Mouse (Mus musculus): ENCODE results near the gene Rbm38.
A peak's percentile ranks its signal among the peaks of the same experiment; 100 is the strongest.

Gene Rbm38

DNA sequence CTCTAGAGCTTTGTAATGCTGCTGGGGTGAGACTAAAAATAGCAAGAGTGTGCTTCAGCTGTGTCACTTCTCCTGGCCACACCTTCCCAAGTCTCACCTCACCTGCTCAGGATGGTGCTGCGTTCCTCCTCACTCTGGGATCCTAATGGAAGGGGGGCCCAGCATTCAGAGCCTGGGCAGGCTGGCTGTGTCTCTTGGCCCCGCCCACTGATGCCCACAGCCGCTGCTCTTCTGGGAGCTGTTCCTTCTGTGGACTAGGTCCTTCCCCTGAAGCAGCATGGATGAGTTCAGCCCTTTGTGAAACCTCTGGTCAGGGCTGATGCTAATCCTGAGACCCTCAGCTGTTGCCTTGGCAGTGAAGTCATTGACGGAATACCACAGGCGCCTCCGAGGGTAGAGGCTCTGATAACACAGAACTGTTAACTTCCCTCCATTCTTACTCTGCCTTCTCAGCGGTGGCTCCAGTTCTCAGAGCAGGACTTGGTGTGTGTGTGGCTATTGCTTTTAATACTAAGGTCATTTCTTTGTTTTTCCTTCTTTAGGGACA lies 5.5 kb upstream of the Rbm38 start:
- DNase-seq (ENCODE audit: low spot score), result no peak

DNA sequence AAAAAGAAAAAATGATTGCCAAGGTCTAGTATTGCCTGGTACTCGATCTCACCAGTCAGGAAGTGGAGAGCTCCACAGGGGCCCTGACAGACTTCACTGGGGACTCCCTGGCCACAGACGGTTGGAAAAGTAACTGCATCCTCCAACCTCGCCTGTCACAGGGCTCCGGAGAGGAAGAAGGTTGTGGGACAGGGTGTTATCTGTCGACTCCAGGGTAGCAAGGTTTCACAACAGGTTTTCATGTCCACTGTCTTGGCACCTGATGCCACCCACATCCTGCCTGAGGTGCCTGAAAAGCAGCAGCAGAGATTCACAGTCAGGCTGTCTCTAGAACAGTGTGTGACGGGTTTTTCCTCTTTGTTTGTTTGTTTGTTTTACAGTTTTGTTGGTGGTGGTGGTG lies 2.4 kb upstream of the Rbm38 start:
- DNase-seq (ENCODE audit: low spot score), result no peak

DNA sequence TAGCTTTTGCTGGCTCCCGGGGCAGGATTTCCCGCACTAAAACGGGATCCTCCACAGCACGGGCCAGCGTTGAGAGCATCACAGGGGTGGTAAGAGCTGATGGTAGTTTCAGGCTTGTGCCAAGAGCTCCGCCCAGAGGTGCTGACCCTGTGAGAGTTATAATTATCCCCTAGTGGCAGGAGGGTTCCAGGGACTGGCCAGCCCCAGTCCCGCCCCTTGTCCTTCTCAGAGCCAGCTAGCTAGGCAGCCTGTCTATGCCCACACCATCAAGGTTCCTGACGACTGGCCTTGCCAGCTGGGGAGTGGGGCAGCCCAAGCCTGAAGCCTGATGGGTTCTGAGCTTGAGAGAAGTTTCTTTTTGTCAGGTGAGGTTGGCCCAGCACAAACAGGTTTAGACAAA lies 1.7 kb upstream of the Rbm38 start:
- DNase-seq (ENCODE audit: low spot score), result no peak

DNA sequence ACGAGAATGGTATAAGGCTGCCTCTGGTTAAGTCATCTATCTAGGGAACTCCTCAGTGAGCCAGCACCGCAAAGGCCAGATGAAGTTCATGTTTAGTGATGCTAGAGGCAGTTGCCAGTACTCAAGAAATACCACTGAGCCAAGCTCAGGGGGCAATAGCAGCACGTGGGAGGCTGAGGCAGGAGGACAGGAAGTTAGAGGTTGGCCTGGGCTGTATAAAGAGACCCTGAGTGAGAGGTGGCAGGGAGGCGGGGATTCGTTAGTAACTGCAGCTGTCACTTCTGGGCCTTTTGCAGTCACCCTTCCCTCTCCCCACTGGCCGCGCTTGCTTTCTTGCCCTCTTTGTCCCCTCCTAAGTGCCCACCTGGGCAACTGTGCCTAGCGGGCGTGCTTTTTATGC lies 976 bp upstream of the Rbm38 start:
- no peak for DNase-seq (ENCODE audit: low spot score)

DNA sequence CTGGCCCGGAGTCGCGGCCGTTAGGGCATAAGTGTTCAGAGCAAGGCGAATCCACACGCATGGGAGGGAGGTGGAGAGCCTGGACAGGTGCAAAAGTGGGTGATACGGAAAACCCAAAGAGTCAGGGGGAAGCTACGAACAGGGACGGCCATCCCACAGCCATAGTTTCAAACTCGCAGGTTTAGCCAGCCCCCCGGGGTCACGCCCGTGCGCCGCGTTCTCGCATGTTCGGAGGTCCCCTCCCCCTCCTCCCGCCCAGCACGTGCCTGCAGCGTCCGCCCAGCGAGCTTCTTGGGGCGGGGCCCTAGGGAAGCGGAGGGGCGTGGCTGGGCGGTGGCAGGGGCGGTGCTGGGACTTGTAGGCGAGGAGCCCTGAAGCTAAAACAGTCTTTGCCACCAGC lies 508 bp upstream of the Rbm38 start:
- DNase-seq (ENCODE audit: low spot score), result peak; percentile 89

DNA sequence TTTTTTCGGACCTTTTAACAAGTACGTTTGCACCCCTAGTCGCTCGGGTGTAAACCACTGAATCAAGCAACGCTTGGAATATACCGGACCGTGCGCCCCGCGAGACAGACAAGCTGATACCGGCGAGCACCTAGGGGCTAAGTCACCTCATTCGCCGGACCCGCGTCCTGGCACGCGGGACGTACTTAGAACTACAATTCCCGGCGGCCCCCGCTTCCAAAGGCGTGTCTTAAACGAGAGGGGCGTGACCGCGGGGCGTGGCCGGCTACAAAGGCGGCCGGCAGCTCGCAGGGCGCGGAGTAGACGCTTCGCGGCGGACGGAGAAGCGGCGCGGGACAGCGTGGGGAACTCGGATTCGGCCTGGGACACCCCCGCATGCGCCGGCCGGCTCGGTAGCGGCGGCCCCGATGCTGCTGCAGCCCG lies 1.3 kb downstream of the Rbm38 start:
- DNase-seq (ENCODE audit: low spot score), result peak; percentile 92

DNA sequence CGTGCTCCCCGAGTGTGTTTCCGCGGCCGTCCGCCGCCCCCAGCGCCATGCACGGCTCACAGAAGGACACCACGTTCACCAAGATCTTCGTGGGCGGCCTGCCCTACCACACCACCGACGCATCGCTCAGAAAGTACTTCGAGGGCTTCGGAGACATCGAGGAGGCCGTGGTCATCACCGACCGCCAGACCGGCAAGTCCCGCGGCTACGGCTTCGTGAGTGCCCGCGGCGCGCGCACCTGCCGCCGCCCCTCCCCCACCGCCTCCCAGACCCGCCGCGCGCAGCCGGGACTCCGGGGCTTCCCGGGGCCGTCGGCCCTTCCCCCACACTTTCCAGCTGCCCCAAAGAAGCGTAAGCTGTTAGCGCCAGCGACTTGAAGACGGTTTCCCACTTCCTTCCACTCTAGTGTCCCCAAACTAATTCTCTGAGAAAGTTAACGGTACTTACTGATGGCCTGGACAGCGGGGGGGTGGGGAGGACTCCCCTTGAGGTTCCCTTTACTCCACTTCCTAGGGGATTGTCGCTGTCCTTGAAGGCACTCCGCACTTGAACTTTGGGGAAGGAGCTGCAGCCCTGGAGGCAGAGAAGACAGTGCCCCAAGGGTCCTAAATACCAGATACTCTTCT lies 1.9 kb downstream of the Rbm38 start:
- no peak for DNase-seq (ENCODE audit: low spot score)

DNA sequence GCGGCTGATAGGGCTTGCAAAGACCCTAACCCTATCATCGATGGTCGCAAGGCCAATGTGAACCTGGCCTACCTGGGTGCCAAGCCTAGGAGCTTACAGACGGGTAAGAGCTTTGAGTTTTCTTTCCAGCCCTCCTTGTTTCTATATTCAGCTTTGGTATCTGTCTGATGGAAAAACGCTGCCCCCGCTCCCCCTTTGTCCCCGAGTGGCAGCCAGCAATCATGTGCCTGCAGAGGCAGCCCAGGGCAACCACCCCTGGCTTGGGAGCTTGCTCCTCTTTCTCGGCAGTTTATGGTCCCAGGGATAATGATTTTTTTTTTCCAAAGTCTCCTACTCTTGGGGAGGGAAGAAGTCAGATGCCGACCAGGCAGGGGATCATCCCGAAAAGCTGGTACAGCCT lies 2.5 kb downstream of the Rbm38 start:
- DNase-seq (ENCODE audit: low spot score), result no peak

DNA sequence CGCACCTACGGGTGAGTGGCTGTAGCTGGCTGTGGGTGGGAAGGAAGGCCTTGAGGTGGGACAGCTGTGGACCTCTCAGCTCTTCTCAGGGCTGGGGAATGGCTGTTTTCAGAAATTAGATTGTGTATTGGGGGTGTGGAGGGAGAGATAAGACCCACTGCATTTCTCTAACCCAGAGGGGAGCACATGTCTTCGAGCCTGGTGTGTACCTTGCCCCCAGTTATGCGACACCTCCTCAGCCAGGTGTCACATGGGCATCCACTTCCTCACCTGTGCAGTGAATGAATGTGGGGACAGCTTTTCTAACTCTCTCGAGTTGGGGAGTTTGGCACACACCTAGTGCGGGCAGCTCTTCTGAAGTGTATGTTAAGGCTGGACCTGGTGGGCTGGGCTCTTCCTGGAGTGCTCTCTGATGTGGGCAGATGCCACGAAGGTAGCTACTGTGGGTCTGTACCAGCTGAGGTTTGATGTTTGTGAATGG lies 3.1 kb downstream of the Rbm38 start:
- no peak for DNase-seq (ENCODE audit: low spot score)

DNA sequence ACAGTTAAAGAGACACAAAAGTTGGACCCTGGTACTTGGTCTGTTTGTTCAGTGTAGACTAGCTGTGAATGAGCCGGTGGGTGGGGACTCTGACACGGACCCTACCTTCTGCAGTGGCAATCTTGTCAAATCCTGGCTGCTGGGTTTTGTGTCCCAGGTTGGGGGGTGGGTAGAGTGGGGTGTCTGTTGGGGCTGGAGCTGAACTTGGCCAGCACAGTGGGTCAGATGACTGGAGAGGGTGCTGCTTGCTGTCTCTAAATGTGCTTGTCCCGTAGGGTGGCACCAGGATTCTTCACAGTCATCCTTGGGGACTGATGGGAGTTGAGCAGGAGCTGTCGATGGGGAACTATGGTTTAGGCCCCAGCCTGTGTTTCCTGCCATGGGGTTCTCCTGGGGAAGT lies 3.7 kb downstream of the Rbm38 start:
- DNase-seq (ENCODE audit: low spot score), result no peak

DNA sequence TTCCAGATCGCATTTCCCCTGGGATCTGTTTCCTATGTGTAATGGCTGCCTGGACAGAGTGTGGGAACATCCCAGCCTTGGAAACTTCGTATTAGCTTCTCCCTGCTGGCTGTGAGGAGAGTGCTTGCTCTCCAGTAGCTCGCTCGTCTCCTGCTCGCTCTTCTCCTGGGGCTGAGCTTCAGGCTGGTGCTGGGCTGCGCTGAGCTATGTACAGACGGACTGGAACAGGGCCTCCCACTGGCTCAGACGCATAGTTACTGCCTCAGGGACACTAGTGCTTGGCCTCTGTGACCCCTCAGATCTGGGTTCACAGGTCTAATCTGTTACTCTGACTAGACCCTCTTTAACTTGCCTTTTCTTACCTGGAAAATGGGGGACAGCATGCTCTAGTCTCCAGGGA lies 4.1 kb downstream of the Rbm38 start:
- DNase-seq (ENCODE audit: low spot score), result no peak

DNA sequence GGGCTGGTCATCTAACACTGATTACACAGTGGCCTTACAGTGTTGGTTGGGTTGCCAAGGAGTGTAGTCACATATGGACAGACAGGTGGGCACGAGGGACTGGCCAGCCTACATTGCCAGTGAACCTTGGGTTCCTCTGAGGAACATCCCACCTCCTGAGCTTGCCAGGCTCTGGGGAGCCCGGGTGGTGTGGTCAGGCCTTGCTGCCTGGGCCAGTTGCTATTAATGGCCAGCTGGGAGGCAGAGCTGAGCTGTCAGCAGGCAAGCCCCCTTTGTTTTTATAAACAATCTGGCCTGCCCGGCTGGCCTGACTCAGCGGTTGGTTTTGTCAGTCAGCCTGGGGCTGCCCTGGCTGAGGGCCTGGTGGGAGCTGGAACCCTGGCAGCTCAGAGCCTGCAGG lies 4.6 kb downstream of the Rbm38 start:
- DNase-seq (ENCODE audit: low spot score), result no peak

DNA sequence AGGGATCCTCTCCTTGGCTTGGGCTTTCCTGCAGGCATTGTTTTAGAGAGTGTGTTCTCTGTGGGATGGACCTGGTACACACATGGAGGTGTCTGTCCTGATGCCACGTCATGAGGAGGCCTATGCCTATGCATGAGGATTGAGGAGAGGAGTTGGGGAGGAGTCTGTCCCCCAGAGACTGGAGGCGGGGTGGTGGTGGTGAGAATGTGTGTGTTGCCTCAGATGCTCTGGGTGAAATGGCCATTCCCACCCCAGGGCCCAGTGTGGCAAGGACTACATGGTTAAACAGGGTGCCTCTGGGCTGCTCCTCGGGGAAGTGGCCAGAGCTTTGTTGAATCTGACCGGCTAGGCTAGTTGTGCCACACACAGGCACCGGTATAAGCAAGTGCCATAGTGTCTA lies 6.0 kb downstream of the Rbm38 start:
- no peak for DNase-seq (ENCODE audit: low spot score)

DNA sequence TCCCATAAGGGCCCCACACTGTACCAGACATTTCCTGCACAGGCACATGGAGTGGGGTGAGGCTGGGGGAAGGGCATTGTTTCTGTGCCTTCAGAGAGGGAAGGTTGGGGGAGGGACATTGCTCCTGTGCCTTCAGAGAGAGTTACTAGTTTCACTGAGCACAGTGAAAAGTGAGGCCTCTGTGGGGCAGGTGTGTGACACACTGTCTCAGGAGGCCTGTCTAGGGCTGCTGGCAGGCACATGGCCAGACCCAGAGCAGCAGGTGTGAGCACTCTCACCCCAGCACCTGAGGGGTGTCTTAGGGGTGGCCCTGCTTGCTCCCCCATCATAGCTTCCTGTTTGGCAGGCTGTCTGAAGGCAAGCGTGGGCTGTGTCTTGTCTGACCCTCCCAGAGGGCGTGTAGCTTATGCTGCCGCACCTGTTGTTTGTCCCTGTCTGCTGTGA lies 6.4 kb downstream of the Rbm38 start:
- DNase-seq (ENCODE audit: low spot score), result no peak

DNA sequence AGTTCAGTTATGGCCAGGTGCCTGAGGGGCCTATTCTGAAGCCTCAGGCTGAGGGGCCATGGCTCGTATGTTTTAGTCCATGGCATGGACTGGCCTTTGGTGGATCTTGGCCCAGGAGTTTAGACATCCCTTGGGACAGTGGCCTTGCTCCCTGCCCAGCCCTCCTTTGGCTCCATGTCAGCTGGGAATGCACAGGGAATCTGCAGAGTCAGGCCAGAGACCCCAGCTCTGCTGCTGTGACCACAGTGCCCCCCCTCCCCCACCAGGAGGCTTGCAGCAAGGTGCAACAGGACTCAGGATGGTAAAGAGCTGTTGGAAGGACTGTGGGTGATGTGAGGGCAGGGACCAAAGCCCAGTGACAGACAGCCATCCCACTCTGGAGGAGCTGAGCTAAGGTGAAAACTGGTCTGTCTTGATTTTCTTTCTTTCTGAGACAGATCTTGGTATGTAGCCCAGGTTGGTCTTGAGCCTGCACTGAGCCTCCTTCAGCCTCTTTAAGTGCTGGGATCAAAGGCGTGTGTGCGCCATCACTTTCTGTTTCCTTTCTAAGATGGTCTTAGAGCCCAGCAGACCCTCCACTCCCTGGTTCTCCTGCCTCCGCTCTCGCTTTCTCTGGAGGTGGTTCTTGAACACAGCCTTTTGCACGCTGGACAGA lies 7.0 kb downstream of the Rbm38 start:
- no peak for DNase-seq (ENCODE audit: low spot score)

DNA sequence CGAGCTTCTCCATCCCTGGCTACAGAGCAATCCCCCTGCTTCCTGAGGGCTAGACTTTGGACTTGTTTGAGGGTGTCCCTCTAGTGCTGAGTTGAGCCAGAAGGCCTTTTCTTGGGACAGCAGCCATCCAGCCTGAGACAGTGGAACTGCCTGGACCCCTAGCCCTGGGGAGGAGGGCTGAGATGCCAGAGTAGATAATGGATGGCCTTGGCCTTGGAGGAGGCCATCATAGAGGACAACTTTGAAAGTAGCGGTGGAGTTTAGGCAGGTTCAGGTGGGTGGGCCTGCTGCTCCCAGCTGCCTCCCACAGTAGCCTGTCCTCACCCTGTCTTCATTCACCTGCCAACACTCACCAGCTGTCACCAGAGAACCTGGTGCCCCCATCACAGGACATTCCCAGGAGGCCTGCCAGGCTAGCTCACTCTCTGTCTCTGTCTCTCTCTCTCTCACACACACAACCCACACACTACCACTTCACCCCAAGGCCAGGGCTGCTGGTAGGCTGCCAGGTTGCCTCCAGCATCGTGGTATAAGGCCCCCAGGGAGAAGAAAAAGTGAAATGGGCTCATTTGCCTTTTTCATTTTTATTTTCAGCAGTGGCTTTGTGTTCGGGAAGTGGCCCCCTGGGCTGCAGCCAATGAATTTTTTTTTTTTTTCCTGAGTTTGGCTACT lies 7.7 kb downstream of the Rbm38 start:
- no peak for DNase-seq (ENCODE audit: low spot score)

DNA sequence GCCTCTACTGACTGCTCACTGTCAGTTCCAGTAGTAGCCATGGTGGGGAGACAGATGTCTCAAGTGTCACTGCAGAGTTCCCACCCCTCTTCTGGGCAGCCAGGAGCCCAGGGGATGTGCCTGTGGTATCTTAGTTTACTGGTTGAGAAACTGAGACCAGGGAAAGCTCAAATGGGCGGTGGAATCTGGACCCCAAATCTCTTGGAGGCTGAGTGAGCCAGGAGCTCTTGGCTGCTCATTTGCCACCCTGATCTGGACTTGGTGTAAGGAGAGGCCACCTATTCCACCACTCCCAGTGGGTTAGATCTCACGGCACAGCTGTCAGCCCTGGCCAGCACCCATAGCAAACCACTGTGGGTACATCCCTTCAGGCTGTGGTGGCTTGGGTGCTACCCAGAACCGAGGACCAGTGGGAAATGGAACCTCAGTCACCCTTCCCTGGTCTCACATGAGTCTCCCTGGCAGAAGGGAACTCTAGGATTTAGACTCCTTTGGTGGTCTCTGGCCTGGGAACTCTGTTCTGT lies 8.3 kb downstream of the Rbm38 start:
- no peak for DNase-seq (ENCODE audit: low spot score)

DNA sequence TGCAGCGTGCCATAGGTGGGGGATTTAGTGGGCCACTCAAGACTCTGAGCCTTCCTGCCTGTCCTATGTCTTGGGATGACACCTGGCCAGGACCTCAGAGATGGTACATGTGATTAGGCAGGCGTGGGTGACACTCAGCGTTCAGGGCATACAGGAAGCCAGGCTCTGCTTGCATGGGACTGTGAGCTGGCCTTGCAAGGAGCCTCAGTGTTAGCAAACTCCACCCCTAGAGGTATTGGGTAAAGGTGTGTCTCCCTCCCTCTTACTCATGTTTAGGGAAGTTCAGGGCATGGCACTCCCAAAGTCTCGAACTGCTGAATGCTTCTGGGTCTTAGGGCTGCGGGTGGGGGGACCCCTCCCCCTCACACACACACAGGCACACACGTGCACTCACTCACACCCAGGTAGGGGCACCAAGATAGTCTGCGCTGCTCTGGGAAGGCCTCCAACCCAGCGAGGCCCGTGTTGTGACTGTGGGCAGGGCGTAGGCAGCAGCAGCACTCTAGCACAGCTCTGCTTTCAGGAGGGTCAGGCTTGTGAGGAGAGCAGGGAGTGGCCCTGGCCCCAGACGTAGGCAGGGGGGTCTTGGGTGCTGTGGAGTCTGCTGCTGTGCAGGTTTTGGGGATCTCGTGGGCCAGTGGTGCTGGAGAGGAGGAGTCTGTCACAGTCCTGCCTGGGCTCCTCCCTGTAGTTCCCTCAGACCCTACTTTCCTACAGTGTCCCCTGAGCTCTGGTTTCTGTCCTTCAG lies 10.5 kb downstream of the Rbm38 start:
- no peak for DNase-seq (ENCODE audit: low spot score)

DNA sequence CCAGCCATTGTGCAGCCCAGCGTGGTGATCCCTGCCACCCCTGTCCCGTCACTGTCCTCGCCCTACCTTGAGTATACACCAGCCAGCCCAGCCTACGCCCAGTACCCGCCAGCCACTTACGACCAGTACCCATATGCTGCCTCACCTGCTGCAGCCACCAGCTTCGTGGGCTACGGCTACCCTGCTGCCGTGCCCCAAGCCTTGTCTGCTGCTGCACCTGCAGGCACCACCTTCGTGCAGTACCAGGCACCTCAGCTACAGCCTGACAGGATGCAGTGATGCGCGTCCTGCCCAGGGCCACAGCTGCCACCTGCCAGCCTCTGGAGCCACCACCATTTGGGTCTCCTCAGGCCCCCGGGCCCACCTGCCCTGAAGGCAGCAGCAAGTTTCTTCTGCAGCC lies 13.2 kb downstream of the Rbm38 start:
- no peak for DNase-seq (ENCODE audit: low spot score)

DNA sequence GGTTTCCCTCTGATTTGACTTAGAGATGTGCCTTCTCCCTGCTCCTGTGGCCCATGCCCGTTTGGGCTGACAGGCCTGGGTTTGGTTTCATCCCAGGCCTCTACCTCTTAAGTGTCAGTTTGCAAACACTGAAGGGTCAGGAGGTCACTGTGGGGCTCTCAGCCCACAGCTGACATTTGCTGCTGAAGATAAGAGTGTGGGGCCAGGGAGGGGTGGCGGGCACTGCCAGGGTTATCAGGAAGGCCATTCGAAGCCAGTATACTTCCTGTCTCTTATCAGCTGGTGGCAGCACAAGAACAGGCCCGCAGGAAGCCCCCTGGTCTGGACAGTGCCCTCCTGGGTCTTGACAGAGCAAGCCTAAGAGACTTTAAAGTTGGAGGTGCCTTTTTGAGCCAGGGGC lies 14.7 kb downstream of the Rbm38 start:
- DNase-seq (ENCODE audit: low spot score), result peak; percentile 87

DNA sequence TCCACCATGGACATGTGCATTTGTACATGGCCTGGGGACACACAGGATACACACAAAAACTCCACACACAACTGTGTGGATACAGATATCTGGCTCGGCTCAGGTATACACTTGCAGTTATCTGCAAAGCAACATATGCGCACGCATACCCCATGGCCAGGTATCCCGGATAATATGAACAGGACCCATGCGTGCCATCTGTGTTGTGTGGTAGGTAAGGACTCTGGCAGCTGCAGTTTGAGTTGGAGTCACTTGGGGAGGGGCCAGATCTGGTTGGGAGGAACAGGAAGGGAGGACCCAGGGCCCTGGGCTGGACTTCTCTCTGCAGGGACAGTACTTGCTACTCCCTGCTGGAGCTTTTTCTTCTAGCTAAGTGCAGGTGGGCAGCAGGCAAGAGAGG lies 15.4 kb downstream of the Rbm38 start:
- peak; percentile 47 for DNase-seq (ENCODE audit: low spot score)

DNA sequence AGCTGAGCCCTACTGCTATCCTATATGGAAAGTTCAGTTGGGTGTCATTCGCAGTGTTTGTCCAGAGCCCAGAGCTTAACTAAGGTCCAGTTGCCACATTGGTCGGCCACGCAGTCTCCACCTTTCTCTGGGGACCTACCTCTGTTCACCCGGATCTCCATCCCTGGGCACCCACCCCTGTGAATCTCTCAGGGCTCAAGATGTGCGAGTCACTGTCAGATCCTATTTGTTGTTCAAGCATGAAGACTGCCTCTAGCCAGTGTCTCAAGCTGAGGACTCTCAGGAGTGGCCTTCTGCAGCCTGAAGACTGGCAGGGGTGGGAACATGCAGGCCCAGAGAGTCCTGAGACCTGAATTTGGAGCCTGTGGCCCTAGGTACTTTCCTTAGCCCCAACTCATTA lies 15.8 kb downstream of the Rbm38 start:
- DNase-seq (ENCODE audit: low spot score), result no peak

All from c-Kit-positive CD71-positive TER-119-positive erythroid progenitor cells, embryonic 14.5 days (primary cell).